Mouse (Mus musculus) adrenal gland, adult 18-20 months (tissue): ENCODE measurements around the gene Nphp4. TPM values are rescaled to one million over a fixed set of nuclear protein-coding genes. Genes with fewer than 3 reads are reported as not detected.

ENCODE experiments used
- DNase-seq, 2 experiments: peaks; one replicate each; pipeline ENCODE4 v3.0.0; 2021 to 2022; ENCODE audit warnings: low spot score in 2 of 2
- total RNA-seq, 2 experiments: library from RNA; stranded (reverse); gene quantifications; 1 replicate in 1 of 2; 2 replicates in 1 of 2; pipeline ENCODE4 v1.2.3; 2021

Nphp4 gene
- total RNA-seq, 2 experiments from 2014 or later, result 2.9 to 4.1 TPM

GRCm38 (mm10) chr4:152477466-152478223, 1.1 kb downstream of the Nphp4 start, which contains the start of gene Kcnab2:
Gene Kcnab2 (minus strand): TSS chr4:152477871.
- peak; percentile 98 to 99 for DNase-seq

GRCm38 (mm10) chr4:152478224-152478567, 1.7 kb downstream of the Nphp4 start:
- DNase-seq, result no peak

- DNase-seq, result no peak
Observed at GRCm38 (mm10) chr4:152480426-152480825, 3.9 kb downstream of the Nphp4 start.

GRCm38 (mm10) chr4:152488046-152488445, 11.5 kb downstream of the Nphp4 start:
- no peak for DNase-seq

- DNase-seq, result no peak
Observed at GRCm38 (mm10) chr4:152490311-152490710, 13.8 kb downstream of the Nphp4 start.

- peak; percentile 65 to 72 for DNase-seq
Observed at GRCm38 (mm10) chr4:152491250-152491899, 14.9 kb downstream of the Nphp4 start.

- peak in 1 of 2 experiments; percentile 26 for DNase-seq
Observed at GRCm38 (mm10) chr4:152494360-152494879, 17.9 kb downstream of the Nphp4 start.

- DNase-seq, result no peak
Observed at GRCm38 (mm10) chr4:152512221-152512925, 35.9 kb downstream of the Nphp4 start.

- DNase-seq, result no peak
Observed at GRCm38 (mm10) chr4:152514884-152515283, 38.4 kb downstream of the Nphp4 start.

GRCm38 (mm10) chr4:152519106-152519505, 42.6 kb downstream of the Nphp4 start:
- DNase-seq, result no peak

GRCm38 (mm10) chr4:152520083-152520482, 43.6 kb downstream of the Nphp4 start:
- peak; percentile 34 to 47 for DNase-seq

- no peak for DNase-seq
Observed at GRCm38 (mm10) chr4:152532872-152533271, 56.4 kb downstream of the Nphp4 start.

- DNase-seq, result no peak
Observed at GRCm38 (mm10) chr4:152539756-152540155, 63.2 kb downstream of the Nphp4 start.

GRCm38 (mm10) chr4:152541172-152541571, 64.7 kb downstream of the Nphp4 start:
- no peak for DNase-seq

GRCm38 (mm10) chr4:152542447-152542846, 65.9 kb downstream of the Nphp4 start:
- DNase-seq, result no peak

- DNase-seq, result no peak
Observed at GRCm38 (mm10) chr4:152546481-152546880, 70.0 kb downstream of the Nphp4 start.

- no peak for DNase-seq
Observed at GRCm38 (mm10) chr4:152547886-152548663, 71.6 kb downstream of the Nphp4 start.

GRCm38 (mm10) chr4:152549507-152550202, 73.1 kb downstream of the Nphp4 start:
- no peak for DNase-seq

GRCm38 (mm10) chr4:152550203-152550549, 73.7 kb downstream of the Nphp4 start:
- DNase-seq, result no peak

GRCm38 (mm10) chr4:152553582-152554285, 77.2 kb downstream of the Nphp4 start:
- DNase-seq, result no peak
